In genomic region chr3:65494291-65494763, GRCm38 (mm10) we compare ENCODE assay signal across 9 mouse cellular contexts. TPM values are rescaled to one million over a fixed set of nuclear protein-coding genes. Genes with fewer than 3 reads are reported as not detected.
DNase-seq lines count a peak whose midpoint lies in the region; ATAC-seq lines count a peak whose summit lies in the region.
"Had no signal": no experiment of that assay in that cellular context is flagged by ENCODE, and none has a peak within 500 bp of the region (broad histone marks: within the 10 kb centered on the region; RNA-seq: fewer than 3 reads in every experiment).

No protein-coding gene starts in this region.

- no peaks in the 10 kb centered on the region for H3K36me3 ChIP-seq in midbrain, embryonic 14.5 days (ENCODE audit: control insufficient read depth, insufficient read depth, low read length)

- H3K9me3 ChIP-seq in midbrain, embryonic 14.5 days (ENCODE audit: control insufficient read depth, low read length), result no peaks in the 10 kb centered on the region

- intact Hi-C loops in heart, postnatal 10 days (cut with DNase I), result loop anchor here (2.0 kb wide), 1 partner anchor 40 kb away; no protein-coding TSS in a partner anchor

- 59% methylated on average over 9 of the region's 9 CpGs for WGBS in midbrain, embryonic 14.5 days

- no peaks in the 10 kb centered on the region for H3K4me1 ChIP-seq in midbrain, embryonic 14.5 days (ENCODE audit: control insufficient read depth, insufficient read depth, low read length)

- ATAC-seq in frontal cortex, adult (ENCODE audit: low TSS enrichment), result peak; percentile 79
- no peak for ATAC-seq in midbrain, embryonic 14.5 days (ENCODE audit: low FRiP score, low TSS enrichment)
- ATAC-seq in megakaryocyte, adult 5-6 weeks (ENCODE audit: poor library complexity, severe bottlenecking), result no peak

- no peak overlapping the region for H3K4me3 ChIP-seq in midbrain, embryonic 14.5 days (replicated peaks; ENCODE audit: low read depth, low read length)

- no peak overlapping the region for H3K9ac ChIP-seq in midbrain, embryonic 14.5 days (replicated peaks; ENCODE audit: low read length)

- no peak for DNase-seq in frontal cortex, postnatal 25 days (ENCODE audit: low spot score in 2 of 2)
- DNase-seq in embryo, embryonic 11 days, result peak; percentile 54
- peak; percentile 66 to 71 for DNase-seq in heart, postnatal 10 days
- peak; percentile 24 to 36 for DNase-seq in kidney, postnatal 36 days
- peak; percentile 61 for DNase-seq in midbrain, embryonic 14.5 days
- DNase-seq in B cell, adult 2 months, result no peak

- no peaks in the 10 kb centered on the region for H3K27me3 ChIP-seq in midbrain, embryonic 14.5 days (ENCODE audit: control insufficient read depth, insufficient read depth, low read length)
- H3K27me3 ChIP-seq: megakaryocyte, embryonic 14.5 days had no signal

- no peak overlapping the region for H3K4me2 ChIP-seq in midbrain, embryonic 14.5 days (ENCODE audit: low read length)

- H3K27ac ChIP-seq in midbrain, embryonic 14.5 days (replicated peaks; ENCODE audit: low read depth, low read length), result no peak overlapping the region

RNA-seq across cellular contexts. Expression of gene Tiparp, which starts 33.9 kb away (rescaled TPM):
- total RNA-seq in heart, postnatal 10 days (2021), result 10 to 100 TPM; 15.3 to 15.4 TPM
- 23.2 and 31.8 TPM in 2 replicates for polyA plus RNA-seq in midbrain, embryonic 14.5 days (2014; fragmentation: Nextera tagmentation; extraction: Ambion mirVana)
- total RNA-seq in megakaryocyte, adult 5-6 weeks (2015), result 27.1 and 31.3 TPM in 2 replicates
- 23.4 and 30.3 TPM in 2 replicates for total RNA-seq in megakaryocyte, adult 5-6 weeks (2017)

Comparison
In these comparisons a context has a peak if more than half of its experiments do, and no peak if none do; other contexts are left out.
1. DNase-seq: peak in embryo, embryonic 11 days (single experiment), heart, postnatal 10 days (2 of 2), kidney, postnatal 36 days (2 of 2) and midbrain, embryonic 14.5 days (single experiment); none in frontal cortex, postnatal 25 days (0 of 2) and B cell, adult 2 months (0 of 2).